Mouse (Mus musculus): ENCODE results near the gene Slc5a5.

DNA sequence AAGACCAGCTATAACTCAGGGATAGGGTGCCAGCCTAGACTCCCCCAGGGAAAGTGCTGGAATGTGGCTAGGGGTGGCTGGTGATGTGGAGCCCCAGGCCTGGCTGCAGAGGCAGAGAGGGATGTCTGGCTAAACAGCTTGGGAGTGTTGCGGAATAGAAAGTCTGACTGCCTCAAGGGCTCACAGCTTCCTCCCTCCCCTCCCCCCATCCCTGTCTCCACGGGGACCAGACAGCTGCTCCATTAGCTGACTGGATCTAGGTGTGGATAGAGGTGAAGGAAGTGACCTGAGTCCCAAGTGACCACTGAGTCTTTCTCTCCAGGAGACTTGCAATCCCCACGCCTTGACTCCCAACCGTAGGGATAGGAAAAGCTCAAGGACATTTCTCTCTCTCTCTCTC lies 10.6 kb upstream of the Slc5a5 start:
- TF ChIP-seq GATA1 (IDR thresholded peaks at IDR 0.05; ENCODE audit: borderline replicate concordance, low read length) (no peak), CTCF (IDR thresholded peaks at IDR 0.05; ENCODE audit: low read depth, low read length) (no peak)
